Mouse (Mus musculus): Measurements from ENCODE around the gene Diexf. TPM values are rescaled to one million over a fixed set of nuclear protein-coding genes. Genes with fewer than 3 reads are reported as not detected.

Gene Diexf
- polyA plus RNA-seq, 1 experiment from 2014 or later: 3.7 TPM

DNA sequence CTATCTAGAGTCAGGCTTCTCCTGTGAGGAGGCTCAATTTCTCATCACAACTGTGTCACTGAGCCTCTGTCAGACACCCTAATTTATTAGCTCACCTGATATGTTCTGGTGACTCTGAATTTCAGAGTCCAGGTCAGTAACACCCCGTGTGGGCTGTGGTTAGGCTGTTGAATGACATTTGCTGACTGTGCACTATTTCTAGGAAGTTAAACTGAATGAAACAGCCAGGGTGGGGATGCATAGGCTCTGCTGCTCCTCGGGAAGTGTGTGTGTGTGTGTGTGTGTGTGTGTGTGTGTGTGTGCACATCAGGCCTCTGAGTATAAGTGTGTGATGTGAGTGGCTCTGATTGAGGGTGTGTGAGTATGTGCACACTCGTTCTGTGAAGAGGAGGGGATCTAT, 8.6 kb upstream of the Diexf start:
- H3K27ac ChIP-seq: no peak overlapping the region
- H3K9ac ChIP-seq: no peak overlapping the region
- no peaks in the 10 kb centered on the region for H3K9me3 ChIP-seq (replicated peaks)
- 0 out of 2 replicates have a peak, but pooled peaks cover 9% of the 10 kb centered on the region for H3K27me3 ChIP-seq
- H3K4me1 ChIP-seq (replicated peaks): no peaks in the 10 kb centered on the region
- 25% methylated on average over 3 of the region's 3 CpGs for WGBS (ENCODE audit: insufficient replicate concordance)
- DNase-seq (no peak), ATAC-seq (ENCODE audit: low read depth) (no peak)
- H3K36me3 ChIP-seq: no peaks in the 10 kb centered on the region
- no peak overlapping the region for H3K4me3 ChIP-seq (replicated peaks)
- no peak overlapping the region for H3K4me2 ChIP-seq

- Histone ChIP-seq H3K4me1 (replicated peaks) (no peaks in the 10 kb centered on the region), H3K4me2 (no peak overlapping the region), H3K27me3 (0 out of 2 replicates have a peak, but pooled peaks cover 9% of the 10 kb centered on the region), H3K9ac (no peak overlapping the region), H3K27ac (no peak overlapping the region), H3K9me3 (replicated peaks) (no peaks in the 10 kb centered on the region), H3K4me3 (replicated peaks) (no peak overlapping the region), H3K36me3 (no peaks in the 10 kb centered on the region)
- ATAC-seq (ENCODE audit: low read depth) (no peak), DNase-seq (no peak)
- 30% methylated on average over 7 of the region's 7 CpGs for WGBS (ENCODE audit: insufficient replicate concordance)
Measured at GRCm38 (mm10) chr1:193138087-193138486, 8.0 kb upstream of the Diexf start.

- peaks cover 16% of the 10 kb centered on the region for H3K4me1 ChIP-seq (replicated peaks)
- 0 out of 2 replicates have a peak, but pooled peaks cover 8% of the 10 kb centered on the region for H3K27me3 ChIP-seq
- H3K27ac ChIP-seq: no peak overlapping the region
- H3K36me3 ChIP-seq: no peaks in the 10 kb centered on the region
- no peak overlapping the region for H3K4me2 ChIP-seq
- no peak overlapping the region for H3K4me3 ChIP-seq (replicated peaks)
- DNase-seq: no peak
- H3K9ac ChIP-seq: no peak overlapping the region
- 41% methylated on average over 1 of the region's 1 CpGs for WGBS (ENCODE audit: insufficient replicate concordance)
- no peak for ATAC-seq (ENCODE audit: low read depth)
- no peaks in the 10 kb centered on the region for H3K9me3 ChIP-seq (replicated peaks)
Measured at GRCm38 (mm10) chr1:193133726-193134125, 3.7 kb upstream of the Diexf start.

DNA sequence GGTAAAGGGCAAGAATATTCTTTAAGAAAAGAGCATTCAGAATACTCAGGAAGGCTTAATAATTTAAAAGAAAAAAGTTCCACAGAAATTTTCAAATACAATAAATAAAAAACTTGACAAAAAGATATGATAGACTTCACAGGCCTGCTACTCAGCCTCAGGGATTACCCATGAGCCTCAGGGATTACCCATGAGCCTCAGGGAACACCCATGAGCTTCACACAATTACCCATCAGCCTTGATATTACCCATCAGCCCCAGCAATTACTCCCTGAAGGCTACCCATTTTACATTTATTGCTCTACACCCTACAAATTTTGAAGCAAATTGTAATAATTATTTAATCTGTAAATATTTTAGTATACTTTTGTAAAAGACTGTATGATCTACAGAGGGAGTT, 2.3 kb upstream of the Diexf start:
- Histone ChIP-seq H3K27me3 (0 out of 2 replicates have a peak, but pooled peaks cover 3% of the 10 kb centered on the region), H3K27ac (no peak overlapping the region), H3K4me2 (no peak overlapping the region), H3K36me3 (peaks cover 8% of the 10 kb centered on the region), H3K9ac (no peak overlapping the region), H3K4me3 (replicated peaks) (no peak overlapping the region), H3K4me1 (replicated peaks) (peaks cover 23% of the 10 kb centered on the region), H3K9me3 (replicated peaks) (no peaks in the 10 kb centered on the region)
- DNase-seq: no peak
- no peak for ATAC-seq (ENCODE audit: low read depth)

GRCm38 (mm10) chr1:193131311-193131948, 1.4 kb upstream of the Diexf start:
- H3K4me1 ChIP-seq (replicated peaks): peaks cover 23% of the 10 kb centered on the region
- no peak for ATAC-seq (ENCODE audit: low read depth)
- no peak overlapping the region for H3K4me2 ChIP-seq
- 65% methylated on average over 6 of the region's 6 CpGs for WGBS (ENCODE audit: insufficient replicate concordance)
- peaks cover 18% of the 10 kb centered on the region for H3K36me3 ChIP-seq
- H3K27me3 ChIP-seq: 0 out of 2 replicates have a peak, but pooled peaks cover 3% of the 10 kb centered on the region
- no peak overlapping the region for H3K9ac ChIP-seq
- no peaks in the 10 kb centered on the region for H3K9me3 ChIP-seq (replicated peaks)
- no peak for DNase-seq
- H3K4me3 ChIP-seq (replicated peaks): no peak overlapping the region
- H3K27ac ChIP-seq: no peak overlapping the region

- Histone ChIP-seq H3K9ac (no peak overlapping the region), H3K4me2 (peak overlapping the region; percentile 60), H3K4me1 (replicated peaks) (peaks cover 23% of the 10 kb centered on the region), H3K36me3 (peaks cover 19% of the 10 kb centered on the region), H3K4me3 (replicated peaks) (peak overlapping the region; percentile 89; the same call in 1 of the 2 replicates), H3K9me3 (replicated peaks) (no peaks in the 10 kb centered on the region), H3K27ac (0 out of 2 replicates have a peak overlapping the region, but pooled peaks have one; percentile 19), H3K27me3 (0 out of 2 replicates have a peak, but pooled peaks cover 3% of the 10 kb centered on the region)
- DNase-seq (no peak), ATAC-seq (ENCODE audit: low read depth) (no peak)
- WGBS (ENCODE audit: insufficient replicate concordance): 72% methylated on average over 8 of the region's 8 CpGs
Measured at GRCm38 (mm10) chr1:193130839-193131238, 767 bp upstream of the Diexf start.

DNA sequence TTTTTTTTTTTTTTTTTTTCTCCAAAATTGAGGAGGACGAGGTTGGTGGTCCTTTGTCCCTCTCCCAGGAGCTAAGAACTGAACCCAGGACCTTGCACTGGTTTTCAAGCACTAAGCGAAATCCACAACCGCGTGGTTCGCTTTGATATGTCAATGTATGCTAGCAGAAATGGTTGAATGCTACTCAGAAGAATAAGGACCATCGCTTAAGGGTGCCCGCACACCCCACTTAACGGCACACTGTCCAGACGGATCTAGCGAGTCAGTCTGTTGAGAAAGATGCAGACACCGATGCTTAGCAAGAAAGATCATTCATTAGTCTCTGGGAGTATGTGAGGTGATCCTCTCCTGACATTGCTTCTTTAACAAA, 369 bp upstream of the Diexf start:
- Histone ChIP-seq H3K27me3 (0 out of 2 replicates have a peak, but pooled peaks cover 1% of the 10 kb centered on the region), H3K9ac (peak overlapping the region; percentile 40; the same call in 1 of the 2 replicates), H3K9me3 (replicated peaks) (no peaks in the 10 kb centered on the region), H3K27ac (0 out of 2 replicates have a peak overlapping the region, but pooled peaks have one; percentile 19), H3K36me3 (peaks cover 21% of the 10 kb centered on the region), H3K4me2 (peak overlapping the region; percentile 60), H3K4me1 (replicated peaks) (peaks cover 23% of the 10 kb centered on the region), H3K4me3 (replicated peaks) (peak overlapping the region; percentile 89)
- 32% methylated on average over 11 of the region's 11 CpGs for WGBS (ENCODE audit: insufficient replicate concordance)
- no peak; the same call in 1 of the 2 replicates for ATAC-seq (ENCODE audit: low read depth)
- no peak for DNase-seq

DNA sequence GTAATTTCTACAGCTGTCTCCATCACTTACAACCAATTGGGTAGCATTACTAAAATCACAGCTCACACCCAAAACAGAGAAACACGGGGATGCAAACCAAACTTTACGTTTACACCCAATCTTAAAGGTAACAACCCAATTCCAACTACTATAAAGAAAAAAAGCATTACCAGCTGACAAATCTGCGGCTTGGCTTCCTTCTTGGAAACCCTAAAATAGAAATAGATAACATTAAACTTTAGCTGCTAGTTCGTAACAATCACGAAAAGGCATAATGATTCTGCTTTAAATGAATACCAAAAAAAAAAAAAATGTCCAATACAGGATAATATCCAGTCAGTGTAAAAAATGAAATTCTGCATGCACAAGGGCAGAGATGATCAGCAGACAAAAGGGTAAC, 751 bp downstream of the Diexf start:
- Histone ChIP-seq H3K4me2 (peak overlapping the region; percentile 90), H3K4me3 (replicated peaks) (peak overlapping the region; percentile 89), H3K27ac (no peak overlapping the region), H3K9ac (peak overlapping the region; percentile 88), H3K9me3 (replicated peaks) (no peaks in the 10 kb centered on the region), H3K27me3 (no peaks in the 10 kb centered on the region), H3K36me3 (peaks cover 29% of the 10 kb centered on the region), H3K4me1 (replicated peaks) (peaks cover 23% of the 10 kb centered on the region)
- DNase-seq: no peak
- WGBS (ENCODE audit: insufficient replicate concordance): 11% methylated on average over 5 of the region's 5 CpGs
- no peak for ATAC-seq (ENCODE audit: low read depth)

- H3K36me3 ChIP-seq: peaks cover 40% of the 10 kb centered on the region
- H3K9me3 ChIP-seq (replicated peaks): no peaks in the 10 kb centered on the region
- H3K4me1 ChIP-seq (replicated peaks): peaks cover 23% of the 10 kb centered on the region
- ATAC-seq (ENCODE audit: low read depth) (no peak), DNase-seq (no peak)
- WGBS (ENCODE audit: insufficient replicate concordance): 88% methylated on average over 6 of the region's 6 CpGs
- H3K4me3 ChIP-seq (replicated peaks): no peak overlapping the region
- no peak overlapping the region for H3K4me2 ChIP-seq
- H3K27me3 ChIP-seq: no peaks in the 10 kb centered on the region
- H3K9ac ChIP-seq: no peak overlapping the region
- no peak overlapping the region for H3K27ac ChIP-seq
Measured at GRCm38 (mm10) chr1:193128055-193128454, 2.0 kb downstream of the Diexf start.

DNA sequence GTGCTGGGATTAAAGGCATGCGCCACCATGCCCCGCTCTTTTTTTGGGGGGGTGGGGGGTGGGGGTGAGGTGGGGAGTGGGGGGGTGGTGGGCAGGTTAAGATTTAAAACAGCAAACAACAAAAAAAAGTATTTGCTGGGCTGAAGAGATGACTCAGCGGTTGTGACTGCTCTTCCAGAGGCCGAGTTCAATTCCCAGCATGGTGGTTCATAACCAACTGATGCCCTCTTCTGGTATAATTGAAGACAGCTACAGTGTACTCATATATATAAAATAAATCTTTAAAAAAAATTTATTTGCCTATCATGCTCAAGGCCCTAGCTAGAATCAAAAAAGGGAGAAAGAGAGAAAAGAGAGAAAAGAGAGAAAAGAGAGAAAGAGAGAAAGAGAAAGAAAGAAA, 4.2 kb downstream of the Diexf start:
- H3K27ac ChIP-seq: no peak overlapping the region
- peaks cover 20% of the 10 kb centered on the region for H3K4me1 ChIP-seq (replicated peaks)
- H3K9me3 ChIP-seq (replicated peaks): no peaks in the 10 kb centered on the region
- ATAC-seq (ENCODE audit: low read depth): no peak
- 69% methylated on average over 4 of the region's 4 CpGs for WGBS (ENCODE audit: insufficient replicate concordance)
- H3K4me3 ChIP-seq (replicated peaks): no peak overlapping the region
- no peak for DNase-seq
- H3K27me3 ChIP-seq: no peaks in the 10 kb centered on the region
- H3K4me2 ChIP-seq: no peak overlapping the region
- H3K9ac ChIP-seq: no peak overlapping the region
- H3K36me3 ChIP-seq: peaks cover 62% of the 10 kb centered on the region

GRCm38 (mm10) chr1:193123290-193123689, 6.8 kb downstream of the Diexf start:
- Histone ChIP-seq H3K9me3 (replicated peaks) (no peaks in the 10 kb centered on the region), H3K9ac (no peak overlapping the region), H3K27me3 (no peaks in the 10 kb centered on the region), H3K27ac (no peak overlapping the region), H3K36me3 (peaks cover 86% of the 10 kb centered on the region), H3K4me2 (no peak overlapping the region), H3K4me3 (replicated peaks) (no peak overlapping the region), H3K4me1 (replicated peaks) (peaks cover 6% of the 10 kb centered on the region)
- WGBS (ENCODE audit: insufficient replicate concordance): 77% methylated on average over 6 of the region's 6 CpGs
- DNase-seq: no peak
- ATAC-seq (ENCODE audit: low read depth): no peak

DNA sequence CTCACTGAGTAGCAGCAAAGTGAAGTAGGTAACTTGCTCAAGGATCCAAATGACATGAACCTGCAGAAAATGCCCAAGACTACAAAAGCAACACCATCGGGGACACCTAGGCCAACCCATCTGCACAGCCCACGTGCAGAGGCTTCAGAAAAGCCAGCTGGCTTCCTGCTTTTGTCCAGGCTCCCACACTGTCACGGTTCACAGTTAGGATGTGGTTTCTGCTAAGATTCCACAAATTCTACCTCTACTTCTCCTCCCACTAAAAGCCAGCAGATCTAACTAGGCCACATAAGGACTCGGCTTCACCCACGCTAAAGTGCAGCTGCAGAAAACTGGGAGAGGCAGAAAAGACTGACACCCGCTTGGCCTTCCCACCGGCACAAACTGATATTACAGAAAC, 7.3 kb downstream of the Diexf start:
- 76% methylated on average over 7 of the region's 7 CpGs for WGBS (ENCODE audit: insufficient replicate concordance)
- DNase-seq (no peak), ATAC-seq (ENCODE audit: low read depth) (no peak)
- no peaks in the 10 kb centered on the region for H3K9me3 ChIP-seq (replicated peaks)
- peaks cover 2% of the 10 kb centered on the region; the same call in 1 of the 2 replicates for H3K4me1 ChIP-seq (replicated peaks)
- no peaks in the 10 kb centered on the region for H3K27me3 ChIP-seq
- peaks cover 87% of the 10 kb centered on the region for H3K36me3 ChIP-seq
- H3K4me2 ChIP-seq: no peak overlapping the region
- H3K9ac ChIP-seq: no peak overlapping the region
- H3K27ac ChIP-seq: no peak overlapping the region
- no peak overlapping the region for H3K4me3 ChIP-seq (replicated peaks)

All from liver, embryonic 13.5 days (tissue).